Mouse (Mus musculus) intestine, postnatal 0 days (tissue): ENCODE measurements around the gene Aatk. TPM values are rescaled to one million over a fixed set of nuclear protein-coding genes. Genes with fewer than 3 reads are reported as not detected.

Source experiments
- ATAC-seq: fragments of 200-750 bp; cut with Nextera tagmentation; 2 replicates; pipeline ENCODE4 v1.8.0; 2017; ENCODE audit warnings: mild to moderate bottlenecking, moderate TSS enrichment, moderate library complexity
- H3K27ac ChIP-seq: fragments of 300-500 bp; sonication (generic); 2 replicates; pipeline ENCODE4 v1.5.1; 2014; ENCODE audit warnings: mild to moderate bottlenecking, low read depth, low read length, moderate library complexity
- H3K27me3 ChIP-seq: fragments of 300-500 bp; sonication (generic); replicated peaks from 2 replicates; pipeline ENCODE4 v1.6.1; 2014; ENCODE audit warnings: low read length, mixed read lengths; ENCODE audit not compliant: control insufficient read depth, insufficient read depth
- H3K36me3 ChIP-seq: fragments of 300-500 bp; sonication (generic); 2 replicates; pipeline ENCODE4 v1.6.1; 2014; ENCODE audit warnings: mild to moderate bottlenecking, moderate library complexity; ENCODE audit not compliant: control insufficient read depth, insufficient read depth
- H3K4me1 ChIP-seq: fragments of 300-500 bp; sonication (generic); replicated peaks from 2 replicates; pipeline ENCODE4 v1.6.1; 2014; ENCODE audit warnings: antibody characterized with exemption, low read length, mixed read lengths; ENCODE audit not compliant: control insufficient read depth, insufficient read depth
- H3K4me2 ChIP-seq: fragments of 300-500 bp; sonication (generic); replicated peaks from 2 replicates; pipeline ENCODE4 v1.6.1; 2014; ENCODE audit warnings: low read depth, mild to moderate bottlenecking, moderate library complexity
- H3K4me3 ChIP-seq: fragments of 300-500 bp; sonication (generic); 2 replicates; pipeline ENCODE4 v1.5.1; 2014; ENCODE audit warnings: low read depth, low read length
- H3K9ac ChIP-seq: fragments of 300-500 bp; sonication (generic); 2 replicates; pipeline ENCODE4 v1.6.1; 2014; ENCODE audit warnings: mild to moderate bottlenecking, low read depth, low read length
- H3K9me3 ChIP-seq: fragments of 300-500 bp; sonication (generic); 2 replicates; pipeline ENCODE4 v1.6.1; 2016; ENCODE audit warnings: mixed run types; ENCODE audit not compliant: control insufficient read depth
- CTCF ChIP-seq: sonication (generic); IDR thresholded peaks from 2 replicates; pipeline ENCODE4 v1.5.1; 2016; ENCODE audit warnings: low read depth, mild to moderate bottlenecking, control low read depth, antibody characterized with exemption, moderate library complexity
- WGBS: fragments of 180-500 bp; shearing (Covaris S2); extraction: QIAGEN DNeasy Blood & Tissue Kit; methylation state at CpG from one replicate; pipeline ENCODE4 v1.1.7; 2014; 5-methylcytosine and 5-hydroxymethylcytosine counted together
- polyA plus RNA-seq: library from polyadenylated mRNA; unstranded; fragments of >200 nt; fragmentation: Nextera tagmentation; extraction: Ambion mirVana; gene quantifications from 2 replicates; pipeline ENCODE4 v1.2.1, GENCODE M21; 2015

Gene Aatk
- polyA plus RNA-seq, 1 experiment from 2014 or later = 1.7 TPM

- Histone ChIP-seq H3K27me3 (no peaks in the 10 kb centered on the region), H3K4me3 (no peak overlapping the region), H3K9ac (no peak overlapping the region), H3K4me1 (no peaks in the 10 kb centered on the region), H3K9me3 (no peaks in the 10 kb centered on the region), H3K4me2 (no peak overlapping the region), H3K27ac (no peak overlapping the region; the same call in 1 of the 2 replicates), H3K36me3 (peaks cover 7% of the 10 kb centered on the region; the same call in 1 of the 2 replicates)
- 100% methylated on average over 3 of the region's 3 CpGs for WGBS
- no peak for ATAC-seq
- no peak for TF ChIP-seq CTCF
These were observed 64.7 kb downstream of the Aatk start for GRCm38 (mm10) chr11:119982236-119982635.

- 85% methylated on average over 3 of the region's 3 CpGs for WGBS
- peaks cover 7% of the 10 kb centered on the region; the same call in 1 of the 2 replicates for H3K36me3 ChIP-seq
- TF ChIP-seq CTCF = no peak
- no peak for ATAC-seq
- H3K4me1 ChIP-seq = no peaks in the 10 kb centered on the region
- H3K9me3 ChIP-seq = no peaks in the 10 kb centered on the region
- H3K27ac ChIP-seq = no peak overlapping the region
- no peak overlapping the region for H3K4me3 ChIP-seq
- H3K9ac ChIP-seq = no peak overlapping the region
- H3K4me2 ChIP-seq = no peak overlapping the region
- no peaks in the 10 kb centered on the region for H3K27me3 ChIP-seq
These were observed 65.2 kb downstream of the Aatk start for GRCm38 (mm10) chr11:119981769-119982168.

GRCm38 (mm10) chr11:119979596-119980385 is 67.2 kb downstream of the Aatk start:
- H3K4me3 ChIP-seq = no peak overlapping the region
- no peaks in the 10 kb centered on the region for H3K9me3 ChIP-seq
- no peaks in the 10 kb centered on the region for H3K27me3 ChIP-seq
- H3K36me3 ChIP-seq = peaks cover 7% of the 10 kb centered on the region; the same call in 1 of the 2 replicates
- TF ChIP-seq CTCF = no peak
- H3K27ac ChIP-seq = peak overlapping the region; percentile 3; the same call in 1 of the 2 replicates
- no peak overlapping the region for H3K4me2 ChIP-seq
- no peaks in the 10 kb centered on the region for H3K4me1 ChIP-seq
- ATAC-seq = peak; percentile 70
- no peak overlapping the region for H3K9ac ChIP-seq
- 47% methylated on average over 10 of the region's 10 CpGs for WGBS

GRCm38 (mm10) chr11:119978701-119979100 is 68.3 kb downstream of the Aatk start:
- 96% methylated on average over 4 of the region's 4 CpGs for WGBS
- no peak for TF ChIP-seq CTCF
- Histone ChIP-seq H3K27ac (no peak overlapping the region), H3K4me3 (no peak overlapping the region), H3K36me3 (peaks cover 7% of the 10 kb centered on the region; the same call in 1 of the 2 replicates), H3K4me1 (no peaks in the 10 kb centered on the region), H3K4me2 (no peak overlapping the region), H3K9ac (no peak overlapping the region), H3K9me3 (no peaks in the 10 kb centered on the region), H3K27me3 (no peaks in the 10 kb centered on the region)
- no peak for ATAC-seq

GRCm38 (mm10) chr11:119975739-119976501 is 71.0 kb downstream of the Aatk start:
- H3K4me3 ChIP-seq = no peak overlapping the region
- no peak overlapping the region for H3K4me2 ChIP-seq
- TF ChIP-seq CTCF = no peak
- H3K9me3 ChIP-seq = no peaks in the 10 kb centered on the region
- no peak overlapping the region for H3K27ac ChIP-seq
- WGBS = 42% methylated on average over 8 of the region's 8 CpGs
- no peaks in the 10 kb centered on the region for H3K27me3 ChIP-seq
- no peaks in the 10 kb centered on the region for H3K4me1 ChIP-seq
- peaks cover under 1% of the 10 kb centered on the region; the same call in 1 of the 2 replicates for H3K36me3 ChIP-seq
- no peak overlapping the region for H3K9ac ChIP-seq
- peak; percentile 79 for ATAC-seq

- Histone ChIP-seq H3K27ac (no peak overlapping the region), H3K36me3 (no peaks in the 10 kb centered on the region; the same call in 1 of the 2 replicates), H3K9me3 (no peaks in the 10 kb centered on the region), H3K4me2 (no peak overlapping the region), H3K4me1 (no peaks in the 10 kb centered on the region), H3K4me3 (no peak overlapping the region), H3K9ac (no peak overlapping the region), H3K27me3 (no peaks in the 10 kb centered on the region)
- no peak for ATAC-seq
- WGBS = 49% methylated on average over 4 of the region's 4 CpGs
- TF ChIP-seq CTCF = no peak
These were observed 73.2 kb downstream of the Aatk start for GRCm38 (mm10) chr11:119973789-119974188.
